Mouse (Mus musculus): ENCODE measurements around the gene Rfx2. TPM values are rescaled to one million over a fixed set of nuclear protein-coding genes. Genes with fewer than 3 reads are reported as not detected.

Rfx2 gene
- polyA plus RNA-seq, 1 experiment from 2014 or later = 5.4 TPM

DNA sequence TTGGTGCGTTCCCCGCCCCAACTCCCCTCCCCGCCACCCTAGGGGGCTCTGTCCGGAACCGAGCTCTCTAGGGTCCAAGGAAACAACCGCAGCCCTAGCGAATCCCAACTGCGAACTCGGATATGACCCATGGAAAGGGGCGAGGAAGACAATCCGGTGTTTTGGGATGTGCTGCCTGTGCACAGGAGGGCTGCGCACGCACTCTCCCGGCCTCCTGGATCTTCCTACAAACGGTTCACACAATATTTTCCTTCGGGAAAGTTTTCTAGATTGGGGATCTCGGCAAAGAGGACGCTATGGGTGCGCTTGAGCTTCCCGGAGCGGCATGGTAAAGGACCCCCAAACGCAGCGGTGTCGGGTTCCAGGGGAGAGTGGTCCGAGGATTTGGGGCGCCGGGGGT is 1.0 kb downstream of the Rfx2 start:
- peak overlapping the region; percentile 55 for H3K4me3 ChIP-seq
- no peak overlapping the region for H3K27ac ChIP-seq
- H3K36me3 ChIP-seq (replicated peaks) = no peaks in the 10 kb centered on the region
- 0 out of 2 replicates have a peak overlapping the region, but pooled peaks have one; percentile 39 for H3K9ac ChIP-seq
- no peaks in the 10 kb centered on the region for H3K9me3 ChIP-seq
- H3K4me1 ChIP-seq = peaks cover 21% of the 10 kb centered on the region
- ATAC-seq (replicated peaks) = no peak
- peak overlapping the region; percentile 81 for H3K4me2 ChIP-seq
- under 1% methylated on average over 27 of the region's 27 CpGs for WGBS
- peaks cover 6% of the 10 kb centered on the region for H3K27me3 ChIP-seq (replicated peaks)

DNA sequence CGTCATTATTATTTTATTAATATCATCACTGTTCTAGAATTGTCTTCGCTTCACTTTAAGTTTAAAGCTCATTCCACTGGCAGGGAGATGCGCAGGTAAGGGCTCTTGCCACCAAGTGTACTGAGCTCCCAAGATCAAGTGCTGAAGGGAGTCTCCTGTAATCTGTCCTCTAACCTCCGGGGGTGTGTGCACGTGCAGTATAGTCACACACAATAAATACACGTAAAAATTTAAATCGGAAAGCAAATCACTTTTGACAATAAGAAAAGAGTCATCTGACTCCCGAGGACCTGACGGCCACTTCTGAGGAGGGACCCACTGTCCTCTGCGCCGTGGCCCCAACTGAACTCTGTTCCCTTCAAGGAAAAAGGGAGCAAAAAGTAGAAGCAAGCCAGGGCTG is 1.6 kb downstream of the Rfx2 start:
- H3K9me3 ChIP-seq = no peaks in the 10 kb centered on the region
- ATAC-seq (replicated peaks) = no peak
- H3K4me1 ChIP-seq = peaks cover 21% of the 10 kb centered on the region
- H3K4me2 ChIP-seq = peak overlapping the region; percentile 81
- 28% methylated on average over 11 of the region's 11 CpGs for WGBS
- H3K36me3 ChIP-seq (replicated peaks) = no peaks in the 10 kb centered on the region
- peak overlapping the region; percentile 55; the same call in 1 of the 2 replicates for H3K4me3 ChIP-seq
- H3K27me3 ChIP-seq (replicated peaks) = peaks cover 6% of the 10 kb centered on the region
- H3K9ac ChIP-seq = no peak overlapping the region
- no peak overlapping the region for H3K27ac ChIP-seq

DNA sequence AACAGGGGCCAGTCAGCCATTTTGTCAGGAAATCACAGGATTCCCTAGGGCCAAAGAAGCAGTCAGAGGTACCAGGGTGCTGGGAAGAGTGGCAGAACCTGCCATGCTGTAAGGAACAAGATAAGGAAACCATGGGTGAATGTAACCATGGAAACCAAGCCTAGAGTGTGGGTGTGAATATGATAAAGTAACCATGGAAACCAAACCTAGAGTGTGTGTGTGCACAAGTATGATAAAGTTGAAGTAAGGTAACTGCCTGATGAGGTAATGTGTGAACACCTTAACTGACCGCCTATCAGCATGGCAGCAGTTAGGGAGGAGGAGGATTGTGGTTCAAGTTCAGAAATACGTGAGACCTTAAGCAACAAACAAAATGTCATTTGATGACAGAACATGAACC is 4.1 kb downstream of the Rfx2 start:
- ATAC-seq (replicated peaks) = no peak
- H3K27me3 ChIP-seq (replicated peaks) = peaks cover 6% of the 10 kb centered on the region
- H3K9me3 ChIP-seq = no peaks in the 10 kb centered on the region
- no peak overlapping the region for H3K4me2 ChIP-seq
- H3K4me1 ChIP-seq = peaks cover 19% of the 10 kb centered on the region
- H3K4me3 ChIP-seq = no peak overlapping the region
- no peak overlapping the region for H3K9ac ChIP-seq
- WGBS = 92% methylated on average over 2 of the region's 2 CpGs
- H3K36me3 ChIP-seq (replicated peaks) = no peaks in the 10 kb centered on the region
- H3K27ac ChIP-seq = no peak overlapping the region

DNA sequence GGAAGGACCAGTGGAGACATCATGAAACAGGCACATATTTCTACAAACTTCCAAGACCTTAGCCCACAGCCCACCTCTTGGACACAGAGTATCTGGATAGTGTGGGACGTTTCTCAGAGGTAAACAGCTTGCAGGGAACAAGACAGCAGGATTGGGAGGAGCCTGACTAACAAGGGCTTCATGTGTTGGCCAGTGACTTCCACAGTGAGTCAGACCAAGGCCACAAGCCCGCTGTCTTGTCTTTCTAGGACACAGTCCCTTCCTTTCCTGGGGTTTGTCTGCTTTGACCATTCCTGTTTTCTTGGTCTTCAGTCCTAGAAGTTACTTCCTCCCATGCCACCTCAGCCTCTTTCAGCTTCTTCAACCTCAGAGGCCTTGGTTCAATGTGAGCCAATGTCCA is 7.5 kb downstream of the Rfx2 start:
- H3K27ac ChIP-seq = no peak overlapping the region
- WGBS = 72% methylated on average over 2 of the region's 2 CpGs
- no peak for ATAC-seq (replicated peaks)
- no peak overlapping the region for H3K4me2 ChIP-seq
- H3K4me3 ChIP-seq = no peak overlapping the region
- no peaks in the 10 kb centered on the region for H3K36me3 ChIP-seq (replicated peaks)
- no peak overlapping the region for H3K9ac ChIP-seq
- no peaks in the 10 kb centered on the region for H3K4me1 ChIP-seq
- H3K27me3 ChIP-seq (replicated peaks) = no peaks in the 10 kb centered on the region
- H3K9me3 ChIP-seq = no peaks in the 10 kb centered on the region

DNA sequence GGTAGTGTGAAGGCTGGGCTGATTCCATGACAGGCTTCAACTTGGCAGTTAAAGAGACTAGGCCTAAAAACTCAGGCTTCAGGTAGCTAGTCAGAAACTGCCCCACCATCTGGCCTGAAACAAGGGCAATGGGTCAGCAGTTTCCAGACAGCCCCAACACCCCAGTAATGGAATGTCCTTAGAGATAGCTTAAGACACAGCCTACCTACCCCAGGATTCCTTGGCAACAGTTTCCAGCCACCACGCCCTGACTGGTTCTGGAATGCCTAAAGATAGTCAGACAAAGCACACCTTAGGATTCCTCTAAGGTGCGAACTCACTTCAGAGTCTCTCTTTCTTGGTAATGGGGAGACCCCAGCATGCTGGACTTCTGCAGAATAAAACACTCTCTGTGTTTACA is 8.4 kb downstream of the Rfx2 start:
- Histone ChIP-seq H3K27me3 (replicated peaks) (no peaks in the 10 kb centered on the region), H3K27ac (no peak overlapping the region), H3K36me3 (replicated peaks) (no peaks in the 10 kb centered on the region), H3K4me2 (no peak overlapping the region), H3K4me3 (no peak overlapping the region), H3K9me3 (no peaks in the 10 kb centered on the region), H3K4me1 (no peaks in the 10 kb centered on the region), H3K9ac (no peak overlapping the region)
- WGBS = 95% methylated on average over 2 of the region's 2 CpGs
- no peak for ATAC-seq (replicated peaks)

GRCm38 (mm10) chr17:56819694-56820111 is 11.1 kb downstream of the Rfx2 start:
- Histone ChIP-seq H3K27me3 (replicated peaks) (no peaks in the 10 kb centered on the region), H3K4me3 (no peak overlapping the region), H3K4me1 (peaks cover 12% of the 10 kb centered on the region), H3K36me3 (replicated peaks) (no peaks in the 10 kb centered on the region), H3K4me2 (no peak overlapping the region), H3K9me3 (no peaks in the 10 kb centered on the region), H3K9ac (no peak overlapping the region), H3K27ac (peak overlapping the region; percentile 4; the same call in 1 of the 2 replicates)
- ATAC-seq (replicated peaks) = no peak
- 73% methylated on average over 8 of the region's 8 CpGs for WGBS

- Histone ChIP-seq H3K4me2 (no peak overlapping the region), H3K9me3 (no peaks in the 10 kb centered on the region), H3K4me3 (no peak overlapping the region), H3K27me3 (replicated peaks) (no peaks in the 10 kb centered on the region), H3K9ac (no peak overlapping the region), H3K36me3 (replicated peaks) (no peaks in the 10 kb centered on the region), H3K27ac (0 out of 2 replicates have a peak overlapping the region, but pooled peaks have one; percentile 4), H3K4me1 (peaks cover 18% of the 10 kb centered on the region)
- ATAC-seq (replicated peaks) = no peak
- 66% methylated on average over 6 of the region's 6 CpGs for WGBS
Observed at GRCm38 (mm10) chr17:56819032-56819545, 11.7 kb downstream of the Rfx2 start.

GRCm38 (mm10) chr17:56818067-56818636 is 12.7 kb downstream of the Rfx2 start:
- H3K4me2 ChIP-seq = no peak overlapping the region
- no peaks in the 10 kb centered on the region for H3K36me3 ChIP-seq (replicated peaks)
- H3K4me1 ChIP-seq = peaks cover 25% of the 10 kb centered on the region
- no peak overlapping the region for H3K9ac ChIP-seq
- no peaks in the 10 kb centered on the region for H3K27me3 ChIP-seq (replicated peaks)
- H3K4me3 ChIP-seq = no peak overlapping the region
- no peak overlapping the region for H3K27ac ChIP-seq
- 41% methylated on average over 11 of the region's 11 CpGs for WGBS
- H3K9me3 ChIP-seq = no peaks in the 10 kb centered on the region
- no peak for ATAC-seq (replicated peaks)

- H3K27me3 ChIP-seq (replicated peaks) = no peaks in the 10 kb centered on the region
- peaks cover 36% of the 10 kb centered on the region for H3K4me1 ChIP-seq
- WGBS = 35% methylated on average over 3 of the region's 3 CpGs
- H3K4me2 ChIP-seq = peak overlapping the region; percentile 44
- H3K9me3 ChIP-seq = no peaks in the 10 kb centered on the region
- peak overlapping the region; percentile 87 for H3K27ac ChIP-seq
- no peak overlapping the region for H3K4me3 ChIP-seq
- no peak overlapping the region for H3K9ac ChIP-seq
- peak; percentile 12 for ATAC-seq (replicated peaks)
- H3K36me3 ChIP-seq (replicated peaks) = no peaks in the 10 kb centered on the region
Observed at GRCm38 (mm10) chr17:56815057-56815345, 15.8 kb downstream of the Rfx2 start.

DNA sequence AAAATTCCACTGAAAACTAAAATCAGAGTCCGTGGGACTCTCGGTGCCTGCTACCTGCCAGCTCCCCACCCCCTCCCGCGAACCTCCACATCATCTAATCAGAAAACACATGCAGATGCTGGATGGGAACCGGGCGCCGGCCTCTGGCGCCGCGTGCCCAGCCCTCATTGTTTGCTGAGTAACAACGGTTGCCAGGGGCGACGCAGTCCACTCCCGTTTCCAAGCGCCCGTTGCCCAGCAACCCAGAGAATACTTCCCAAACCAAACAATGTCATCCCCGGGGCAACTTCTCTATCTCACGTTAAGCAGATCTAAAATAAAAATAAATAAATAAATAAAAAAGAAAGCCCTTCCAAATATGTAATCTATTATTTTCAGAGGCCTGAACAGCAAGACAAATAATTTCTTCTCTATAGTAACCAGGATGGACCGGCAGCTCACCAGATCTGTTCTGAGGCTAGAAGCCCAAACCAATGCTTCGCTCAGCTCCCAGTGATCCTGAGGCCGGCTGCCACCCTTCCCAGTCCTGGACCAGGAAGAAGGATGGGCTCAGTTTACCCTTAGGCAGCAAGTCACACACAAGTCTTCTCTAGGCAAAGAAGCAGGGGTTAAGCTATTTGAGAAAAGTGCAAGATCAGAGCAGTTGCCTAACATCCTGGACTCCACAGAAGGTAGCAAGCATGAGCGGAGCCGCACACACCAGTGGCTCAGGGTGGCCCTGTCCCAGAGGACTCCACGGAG is 16.3 kb downstream of the Rfx2 start:
- peak; percentile 84 for ATAC-seq (replicated peaks)
- Histone ChIP-seq H3K27me3 (replicated peaks) (no peaks in the 10 kb centered on the region), H3K36me3 (replicated peaks) (no peaks in the 10 kb centered on the region), H3K27ac (peak overlapping the region; percentile 87), H3K9ac (peak overlapping the region; percentile 27; the same call in 1 of the 2 replicates), H3K4me3 (peak overlapping the region; percentile 18), H3K9me3 (no peaks in the 10 kb centered on the region), H3K4me1 (peaks cover 40% of the 10 kb centered on the region), H3K4me2 (peak overlapping the region; percentile 44)
- 3% methylated on average over 24 of the region's 24 CpGs for WGBS

DNA sequence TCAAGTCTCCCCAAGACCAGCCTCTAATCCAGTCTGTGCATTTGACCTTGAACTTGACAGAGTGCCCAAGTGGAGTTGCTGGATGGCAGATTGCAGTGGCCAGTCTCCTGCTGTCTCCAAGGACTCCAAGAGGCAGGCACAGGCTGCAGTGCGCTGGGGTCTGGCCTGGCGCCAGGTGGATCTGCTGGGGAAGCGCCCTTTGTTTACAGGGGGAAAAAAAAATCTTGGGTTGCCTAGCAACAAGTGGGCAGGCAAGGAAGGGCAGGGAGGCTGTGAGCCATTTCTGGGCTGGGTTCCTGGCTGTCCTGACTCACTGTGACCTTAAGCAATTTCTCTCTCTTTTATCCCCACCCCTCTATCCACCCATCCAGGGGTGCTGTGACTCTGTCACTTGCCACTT is 20.6 kb downstream of the Rfx2 start:
- peaks cover 34% of the 10 kb centered on the region for H3K4me1 ChIP-seq
- no peaks in the 10 kb centered on the region for H3K9me3 ChIP-seq
- no peak overlapping the region for H3K4me3 ChIP-seq
- H3K27me3 ChIP-seq (replicated peaks) = no peaks in the 10 kb centered on the region
- H3K9ac ChIP-seq = no peak overlapping the region
- 2% methylated on average over 3 of the region's 3 CpGs for WGBS
- H3K4me2 ChIP-seq = no peak overlapping the region
- peak; percentile 19; the same call in 1 of the 2 replicates for ATAC-seq (replicated peaks)
- H3K27ac ChIP-seq = peak overlapping the region; percentile 65
- no peaks in the 10 kb centered on the region for H3K36me3 ChIP-seq (replicated peaks)

GRCm38 (mm10) chr17:56808518-56808917 is 22.3 kb downstream of the Rfx2 start:
- Histone ChIP-seq H3K4me3 (no peak overlapping the region), H3K4me2 (no peak overlapping the region), H3K4me1 (peaks cover 17% of the 10 kb centered on the region), H3K27me3 (replicated peaks) (no peaks in the 10 kb centered on the region), H3K9me3 (no peaks in the 10 kb centered on the region), H3K27ac (no peak overlapping the region), H3K36me3 (replicated peaks) (no peaks in the 10 kb centered on the region), H3K9ac (no peak overlapping the region)
- 8% methylated on average over 9 of the region's 9 CpGs for WGBS
- peak; percentile 86 for ATAC-seq (replicated peaks)

- WGBS = 91% methylated on average over 1 of the region's 1 CpGs
- Histone ChIP-seq H3K4me1 (peaks cover 12% of the 10 kb centered on the region), H3K4me3 (no peak overlapping the region), H3K36me3 (replicated peaks) (no peaks in the 10 kb centered on the region), H3K4me2 (no peak overlapping the region), H3K9me3 (no peaks in the 10 kb centered on the region), H3K27me3 (replicated peaks) (no peaks in the 10 kb centered on the region), H3K9ac (no peak overlapping the region), H3K27ac (no peak overlapping the region)
- no peak for ATAC-seq (replicated peaks)
Observed at GRCm38 (mm10) chr17:56805784-56806183, 25.0 kb downstream of the Rfx2 start.

Data from midbrain, embryonic 15.5 days (tissue).